Mouse (Mus musculus): ENCODE results near the gene Dctn3. TPM values are rescaled to one million over a fixed set of nuclear protein-coding genes. Genes with fewer than 3 reads are reported as not detected.
A peak's percentile ranks its signal among the peaks of the same experiment; 100 is the strongest.
"Not testable (repeated sequence)": the region's sequence is repeated elsewhere in the genome, so short reads cannot be mapped to it uniquely, and the experiment has no call there.

The Dctn3 gene
- 56.9 and 62.0 TPM in 2 replicates for polyA plus RNA-seq (2015; fragmentation: Nextera tagmentation; extraction: Ambion mirVana)

- ATAC-seq (ENCODE audit: low read depth): peak; percentile 97
- Histone ChIP-seq H3K27ac (ENCODE audit: low read length) (no peak within 1 kb of the TSS), H3K36me3 (ENCODE audit: control insufficient read depth, insufficient read depth) (peaks cover 9% of the 10 kb centered on the region), H3K4me3 (ENCODE audit: low read depth, low read length) (peak within 1 kb of the TSS; percentile 83), H3K9ac (ENCODE audit: low read depth, low read length) (peak within 1 kb of the TSS; percentile 84), H3K27me3 (ENCODE audit: control insufficient read depth, insufficient read depth, low read depth, low read length) (peaks cover 43% of the 10 kb centered on the region), H3K4me1 (ENCODE audit: control insufficient read depth, low read depth, low read length) (peaks cover 8% of the 10 kb centered on the region), H3K9me3 (replicated peaks; ENCODE audit: control insufficient read depth, low read length) (no peaks in the 10 kb centered on the region), H3K4me2 (ENCODE audit: low read depth, low read length) (peak within 1 kb of the TSS; percentile 75)
- under 1% methylated on average over 27 of the region's 27 CpGs for WGBS (ENCODE audit: insufficient replicate concordance)
These were observed at the start of gene Dctn3 for GRCm38 (mm10) chr4:41722918-41723351. Gene Dctn3 (minus strand): TSS chr4:41723170.

DNA sequence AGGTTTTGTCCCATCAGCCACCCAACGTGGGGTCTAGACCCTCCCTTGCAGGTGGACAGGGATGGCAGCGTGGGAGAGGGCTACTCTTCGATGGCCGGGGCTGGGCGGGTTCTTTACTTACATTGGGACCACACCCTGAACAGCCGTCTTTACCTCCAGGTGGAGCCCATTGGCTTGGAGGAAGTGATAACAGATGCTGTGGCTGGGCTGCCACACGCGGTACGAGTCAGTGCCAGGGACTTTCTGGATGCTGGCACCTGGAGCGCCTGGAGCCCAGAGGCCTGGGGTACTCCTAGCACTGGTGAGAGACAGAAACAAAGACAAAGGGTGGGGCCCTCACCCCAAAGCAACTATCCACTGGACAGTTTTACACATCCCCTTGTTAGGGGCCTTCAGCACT, 44.3 kb upstream of the Dctn3 start:
- not testable (repeated sequence) for H3K27me3 ChIP-seq (ENCODE audit: control insufficient read depth, insufficient read depth, low read depth, low read length); H3K27ac ChIP-seq (ENCODE audit: low read length); H3K4me1 ChIP-seq (ENCODE audit: control insufficient read depth, low read depth, low read length); H3K4me2 ChIP-seq (ENCODE audit: low read depth, low read length); ATAC-seq (ENCODE audit: low read depth); H3K4me3 ChIP-seq (ENCODE audit: low read depth, low read length); H3K36me3 ChIP-seq (ENCODE audit: control insufficient read depth, insufficient read depth); H3K9me3 ChIP-seq (replicated peaks; ENCODE audit: control insufficient read depth, low read length); H3K9ac ChIP-seq (ENCODE audit: low read depth, low read length)
- 38% methylated on average over 10 of the region's 10 CpGs for WGBS (ENCODE audit: insufficient replicate concordance)

DNA sequence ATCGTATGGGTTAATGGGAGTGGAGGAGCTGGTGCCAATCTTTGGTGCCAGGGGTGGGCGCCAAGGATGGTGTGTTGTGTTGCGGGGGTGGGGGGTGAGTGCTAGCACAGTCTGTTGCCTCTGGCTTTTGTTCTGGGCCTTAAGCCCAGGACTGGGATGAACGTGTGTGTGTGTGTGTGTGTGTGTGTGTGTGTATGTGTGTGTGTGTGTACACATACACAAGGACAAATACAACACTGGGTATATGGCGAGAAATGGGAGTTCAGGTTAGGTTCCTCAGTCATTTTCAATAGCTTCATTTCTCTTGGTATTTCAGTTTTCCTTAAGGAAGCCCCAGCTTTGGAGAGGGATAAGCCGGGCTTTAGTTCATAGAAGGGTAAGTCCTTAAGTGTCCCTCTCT, 40.2 kb upstream of the Dctn3 start:
- not testable (repeated sequence) for H3K9ac ChIP-seq (ENCODE audit: low read depth, low read length); H3K4me3 ChIP-seq (ENCODE audit: low read depth, low read length); H3K4me2 ChIP-seq (ENCODE audit: low read depth, low read length); H3K27ac ChIP-seq (ENCODE audit: low read length); H3K9me3 ChIP-seq (replicated peaks; ENCODE audit: control insufficient read depth, low read length); ATAC-seq (ENCODE audit: low read depth); H3K27me3 ChIP-seq (ENCODE audit: control insufficient read depth, insufficient read depth, low read depth, low read length); H3K36me3 ChIP-seq (ENCODE audit: control insufficient read depth, insufficient read depth)
- peaks cover 33% of the 10 kb centered on the region for H3K4me1 ChIP-seq (ENCODE audit: control insufficient read depth, low read depth, low read length)
- 72% methylated on average over 4 of the region's 6 CpGs for whole genome bisulfite sequencing (ENCODE audit: insufficient replicate concordance)

GRCm38 (mm10) chr4:41762688-41763114, 39.7 kb upstream of the Dctn3 start:
- ATAC-seq (ENCODE audit: low read depth); H3K4me3 ChIP-seq (ENCODE audit: low read depth, low read length); H3K4me2 ChIP-seq (ENCODE audit: low read depth, low read length); H3K27me3 ChIP-seq (ENCODE audit: control insufficient read depth, insufficient read depth, low read depth, low read length); H3K9me3 ChIP-seq (replicated peaks; ENCODE audit: control insufficient read depth, low read length); H3K36me3 ChIP-seq (ENCODE audit: control insufficient read depth, insufficient read depth); H3K9ac ChIP-seq (ENCODE audit: low read depth, low read length); H3K27ac ChIP-seq (ENCODE audit: low read length): not testable (repeated sequence)
- H3K4me1 ChIP-seq (ENCODE audit: control insufficient read depth, low read depth, low read length): peaks cover 33% of the 10 kb centered on the region
- WGBS (ENCODE audit: insufficient replicate concordance): 63% methylated on average over 8 of the region's 8 CpGs

DNA sequence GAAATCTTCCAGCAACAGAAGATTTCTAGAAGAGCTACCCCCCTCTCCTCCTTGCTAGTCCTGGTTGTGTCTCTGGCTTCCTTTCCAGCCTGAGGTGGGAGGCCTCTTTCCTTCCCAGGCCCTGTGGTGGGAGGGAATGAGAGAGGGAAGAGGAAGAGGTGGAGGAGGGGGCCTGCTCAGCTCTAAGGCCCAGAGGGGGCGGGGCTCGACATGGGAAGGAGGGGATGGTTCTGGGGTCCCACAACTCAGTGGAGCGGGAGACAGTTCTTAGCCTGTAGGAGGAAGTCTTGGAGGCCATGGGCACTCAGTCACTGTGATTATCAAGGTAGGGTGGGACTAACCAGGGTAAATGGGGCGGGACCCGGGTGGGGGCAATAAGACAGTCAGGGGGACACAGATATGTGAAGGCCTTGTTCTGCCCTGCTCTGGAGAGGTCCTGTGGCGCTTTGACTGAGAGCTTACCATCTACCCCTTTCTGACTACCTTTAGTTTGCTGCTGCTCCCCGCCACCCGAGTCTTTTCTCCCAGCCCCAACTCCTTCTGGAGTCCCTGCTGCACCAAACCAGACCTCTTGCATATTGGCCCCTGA, 39.2 kb upstream of the Dctn3 start:
- WGBS (ENCODE audit: insufficient replicate concordance): 40% methylated on average over 8 of the region's 8 CpGs
- Histone ChIP-seq H3K4me3 (ENCODE audit: low read depth, low read length) (no peak overlapping the region), H3K27ac (ENCODE audit: low read length) (no peak overlapping the region), H3K4me2 (ENCODE audit: low read depth, low read length) (no peak overlapping the region), H3K9me3 (replicated peaks; ENCODE audit: control insufficient read depth, low read length) (no peaks in the 10 kb centered on the region), H3K4me1 (ENCODE audit: control insufficient read depth, low read depth, low read length) (peaks cover 33% of the 10 kb centered on the region), H3K36me3 (ENCODE audit: control insufficient read depth, insufficient read depth) (peaks cover 4% of the 10 kb centered on the region; the same call in 1 of the 2 replicates), H3K27me3 (ENCODE audit: control insufficient read depth, insufficient read depth, low read depth, low read length) (no peaks in the 10 kb centered on the region), H3K9ac (ENCODE audit: low read depth, low read length) (no peak overlapping the region)
- no peak for ATAC-seq (ENCODE audit: low read depth)

DNA sequence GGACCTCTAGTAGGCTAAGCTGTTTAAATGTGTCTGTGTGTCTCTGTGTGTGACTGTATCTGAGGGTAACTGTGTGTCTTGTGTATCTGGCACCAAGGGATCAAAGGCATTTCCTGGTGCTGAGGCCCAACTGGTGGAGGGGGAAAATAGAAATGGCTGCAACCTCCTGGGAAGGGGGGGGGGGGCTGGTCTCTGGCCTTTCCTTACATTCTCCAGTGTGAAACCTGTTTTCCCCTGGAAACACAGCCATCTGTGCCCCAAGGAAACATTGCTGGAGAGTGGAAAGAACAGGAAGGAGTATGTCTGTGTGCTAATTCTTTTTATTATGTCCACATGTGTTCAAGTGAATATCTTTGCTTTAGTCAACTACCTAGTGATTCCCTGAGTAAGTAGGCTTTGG, 38.7 kb upstream of the Dctn3 start:
- Histone ChIP-seq H3K4me1 (ENCODE audit: control insufficient read depth, low read depth, low read length) (peaks cover 33% of the 10 kb centered on the region), H3K27me3 (ENCODE audit: control insufficient read depth, insufficient read depth, low read depth, low read length) (no peaks in the 10 kb centered on the region), H3K4me3 (ENCODE audit: low read depth, low read length) (no peak overlapping the region), H3K9ac (ENCODE audit: low read depth, low read length) (no peak overlapping the region; the same call in 1 of the 2 replicates), H3K4me2 (ENCODE audit: low read depth, low read length) (peak overlapping the region; percentile 68), H3K36me3 (ENCODE audit: control insufficient read depth, insufficient read depth) (peaks cover 4% of the 10 kb centered on the region; the same call in 1 of the 2 replicates), H3K27ac (ENCODE audit: low read length) (peak overlapping the region; percentile 88), H3K9me3 (replicated peaks; ENCODE audit: control insufficient read depth, low read length) (no peaks in the 10 kb centered on the region)
- ATAC-seq (ENCODE audit: low read depth): no peak

- Histone ChIP-seq H3K9me3 (replicated peaks; ENCODE audit: control insufficient read depth, low read length) (no peaks in the 10 kb centered on the region), H3K27me3 (ENCODE audit: control insufficient read depth, insufficient read depth, low read depth, low read length) (no peaks in the 10 kb centered on the region), H3K4me1 (ENCODE audit: control insufficient read depth, low read depth, low read length) (peaks cover 38% of the 10 kb centered on the region), H3K27ac (ENCODE audit: low read length) (peak overlapping the region; percentile 88), H3K4me2 (ENCODE audit: low read depth, low read length) (peak overlapping the region; percentile 68), H3K9ac (ENCODE audit: low read depth, low read length) (peak overlapping the region; percentile 54), H3K4me3 (ENCODE audit: low read depth, low read length) (peak overlapping the region; percentile 55), H3K36me3 (ENCODE audit: control insufficient read depth, insufficient read depth) (peaks cover 4% of the 10 kb centered on the region; the same call in 1 of the 2 replicates)
- 62% methylated on average over 4 of the region's 4 CpGs for WGBS (ENCODE audit: insufficient replicate concordance)
- ATAC-seq (ENCODE audit: low read depth): no peak
These were observed 37.9 kb upstream of the Dctn3 start for GRCm38 (mm10) chr4:41760911-41761310.

GRCm38 (mm10) chr4:41760288-41760721, 37.3 kb upstream of the Dctn3 start:
- H3K9me3 ChIP-seq (replicated peaks; ENCODE audit: control insufficient read depth, low read length): no peaks in the 10 kb centered on the region
- H3K27me3 ChIP-seq (ENCODE audit: control insufficient read depth, insufficient read depth, low read depth, low read length): no peaks in the 10 kb centered on the region
- peaks cover 4% of the 10 kb centered on the region; the same call in 1 of the 2 replicates for H3K36me3 ChIP-seq (ENCODE audit: control insufficient read depth, insufficient read depth)
- ATAC-seq (ENCODE audit: low read depth): peak; percentile 88
- peak overlapping the region; percentile 88 for H3K27ac ChIP-seq (ENCODE audit: low read length)
- peak overlapping the region; percentile 54 for H3K9ac ChIP-seq (ENCODE audit: low read depth, low read length)
- peaks cover 38% of the 10 kb centered on the region for H3K4me1 ChIP-seq (ENCODE audit: control insufficient read depth, low read depth, low read length)
- H3K4me2 ChIP-seq (ENCODE audit: low read depth, low read length): peak overlapping the region; percentile 68
- 2% methylated on average over 15 of the region's 15 CpGs for WGBS (ENCODE audit: insufficient replicate concordance)
- H3K4me3 ChIP-seq (ENCODE audit: low read depth, low read length): peak overlapping the region; percentile 55

DNA sequence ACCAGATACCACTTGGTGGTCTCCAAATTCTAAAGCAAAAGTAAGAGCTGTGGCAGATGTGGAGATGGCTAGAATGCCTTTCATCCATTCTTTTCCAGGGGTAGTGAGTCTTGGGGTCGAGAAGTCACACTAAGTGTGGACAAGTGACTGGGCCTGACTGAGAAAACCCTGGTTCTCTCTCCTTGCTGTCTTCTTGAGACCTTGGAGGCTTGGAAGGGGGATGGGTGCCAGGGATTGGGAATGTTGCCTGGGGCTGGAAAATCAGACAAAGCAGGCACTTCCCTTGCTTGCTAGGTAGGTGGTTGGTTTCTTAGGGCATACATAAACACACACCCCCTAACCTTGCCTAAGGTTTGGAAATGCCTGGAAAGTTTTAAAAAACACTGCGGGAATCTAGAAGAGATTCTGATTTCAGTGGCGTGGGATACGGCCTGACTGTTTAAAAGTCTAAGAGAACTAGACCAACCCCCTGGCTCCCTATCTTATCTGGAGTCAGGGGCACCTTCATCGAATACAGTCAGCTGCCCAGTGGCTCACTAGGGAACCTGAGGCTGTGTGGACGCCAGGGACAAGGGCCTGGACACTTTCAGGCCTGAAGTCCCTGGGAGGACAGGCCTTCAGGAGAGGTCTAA, 36.8 kb upstream of the Dctn3 start:
- no peak for ATAC-seq (ENCODE audit: low read depth)
- Histone ChIP-seq H3K27me3 (ENCODE audit: control insufficient read depth, insufficient read depth, low read depth, low read length) (no peaks in the 10 kb centered on the region), H3K27ac (ENCODE audit: low read length) (peak overlapping the region; percentile 88), H3K9ac (ENCODE audit: low read depth, low read length) (peak overlapping the region; percentile 54), H3K4me2 (ENCODE audit: low read depth, low read length) (peak overlapping the region; percentile 68), H3K4me3 (ENCODE audit: low read depth, low read length) (peak overlapping the region; percentile 55), H3K9me3 (replicated peaks; ENCODE audit: control insufficient read depth, low read length) (no peaks in the 10 kb centered on the region), H3K36me3 (ENCODE audit: control insufficient read depth, insufficient read depth) (peaks cover 4% of the 10 kb centered on the region; the same call in 1 of the 2 replicates), H3K4me1 (ENCODE audit: control insufficient read depth, low read depth, low read length) (peaks cover 41% of the 10 kb centered on the region)
- WGBS (ENCODE audit: insufficient replicate concordance): 24% methylated on average over 6 of the region's 6 CpGs

Data from liver, embryonic 16.5 days (tissue).